ENCODE assay signal across 8 mouse cellular contexts in the genomic region with DNA sequence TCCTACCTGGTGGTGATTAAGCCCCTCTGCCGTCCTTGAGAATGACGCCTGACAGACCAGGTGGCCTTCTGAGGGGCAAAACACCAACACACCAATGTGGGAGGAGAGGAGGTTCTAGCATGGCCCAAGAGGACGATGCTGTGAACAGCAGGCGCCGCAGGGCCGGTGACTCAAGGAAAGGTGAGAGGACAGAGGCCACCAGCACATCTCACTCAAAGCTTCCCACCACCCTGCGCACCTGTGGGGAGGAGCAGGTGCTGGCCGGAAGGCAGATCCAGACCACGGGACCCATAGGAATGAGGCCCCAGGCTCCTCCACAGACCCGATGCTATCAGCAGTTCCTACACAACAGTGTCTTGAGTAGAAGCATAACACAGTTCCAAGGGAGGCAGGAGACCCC. TPM values are rescaled to one million over a fixed set of nuclear protein-coding genes. Genes with fewer than 3 reads are reported as not detected.
DNase-seq lines count a peak whose midpoint lies in the region; ATAC-seq lines count a peak whose summit lies in the region.

No protein-coding gene starts in this region.

- no peak overlapping the region for H3K27ac ChIP-seq in heart, embryonic 15.5 days
- peak overlapping the region; percentile 85; the same call in 1 of the 2 replicates for H3K27ac ChIP-seq in forebrain, embryonic 15.5 days (replicated peaks)
- peak overlapping the region; percentile 1; the same call in 1 of the 2 replicates for H3K27ac ChIP-seq in midbrain, embryonic 11.5 days (ENCODE audit: low read depth, low read length)

- intact Hi-C loops in heart, postnatal 25 days (cut with DNase I) = no loop called here

- peaks cover 11% of the 10 kb centered on the region; the same call in 1 of the 2 replicates for H3K27me3 ChIP-seq in heart, embryonic 15.5 days
- no peaks in the 10 kb centered on the region for H3K27me3 ChIP-seq in forebrain, embryonic 15.5 days
- no peaks in the 10 kb centered on the region for H3K27me3 ChIP-seq in midbrain, embryonic 11.5 days (ENCODE audit: control insufficient read depth, insufficient read depth, low read length)

- H3K36me3 ChIP-seq in heart, embryonic 15.5 days = no peaks in the 10 kb centered on the region
- no peaks in the 10 kb centered on the region for H3K36me3 ChIP-seq in forebrain, embryonic 15.5 days
- no peaks in the 10 kb centered on the region for H3K36me3 ChIP-seq in midbrain, embryonic 11.5 days (ENCODE audit: control insufficient read depth, insufficient read depth, low read length)

- peaks cover 31% of the 10 kb centered on the region for H3K4me1 ChIP-seq in heart, embryonic 15.5 days (replicated peaks)
- H3K4me1 ChIP-seq in forebrain, embryonic 15.5 days = peaks cover 53% of the 10 kb centered on the region
- peaks cover 27% of the 10 kb centered on the region for H3K4me1 ChIP-seq in midbrain, embryonic 11.5 days (ENCODE audit: control insufficient read depth, insufficient read depth, low read length)

- 50% methylated on average over 10 of the region's 10 CpGs for WGBS in heart, embryonic 15.5 days
- 25% methylated on average over 10 of the region's 10 CpGs for WGBS in forebrain, embryonic 15.5 days
- whole genome bisulfite sequencing in midbrain, embryonic 11.5 days = 45% methylated on average over 10 of the region's 10 CpGs

- ATAC-seq in heart, embryonic 15.5 days (replicated peaks; ENCODE audit: insufficient number of reproducible peaks, insufficient read depth, low FRiP score, low read depth) = no peak
- no peak for ATAC-seq in forebrain, embryonic 15.5 days (replicated peaks)
- no peak for ATAC-seq in midbrain, embryonic 11.5 days (ENCODE audit: low FRiP score)

- H3K4me2 ChIP-seq in heart, embryonic 15.5 days = peak overlapping the region; percentile 100
- peak overlapping the region; percentile 80 for H3K4me2 ChIP-seq in forebrain, embryonic 15.5 days (replicated peaks)
- peak overlapping the region; percentile 79 for H3K4me2 ChIP-seq in midbrain, embryonic 11.5 days

- H3K4me3 ChIP-seq in heart, embryonic 15.5 days = peak overlapping the region; percentile 72
- H3K4me3 ChIP-seq in forebrain, embryonic 15.5 days = peak overlapping the region; percentile 77
- H3K4me3 ChIP-seq in midbrain, embryonic 11.5 days (ENCODE audit: low read depth, low read length) = peak overlapping the region; percentile 95

- H3K9ac ChIP-seq in heart, embryonic 15.5 days = no peak overlapping the region
- peak overlapping the region; percentile 97 for H3K9ac ChIP-seq in forebrain, embryonic 15.5 days (replicated peaks)
- peak overlapping the region; percentile 98 for H3K9ac ChIP-seq in midbrain, embryonic 11.5 days (ENCODE audit: low read length)

- no peak for DNase-seq in heart, postnatal 25 days (ENCODE audit: low spot score)
- DNase-seq in cerebellum, postnatal 25 days = peak; percentile 62 to 65
- no peak for DNase-seq in midbrain, embryonic 11.5 days (ENCODE audit: low spot score, missing footprints)
- no peak for DNase-seq in gastrocnemius, postnatal 25 days
- no peak for DNase-seq in liver
- DNase-seq in ovary, postnatal 14 days (ENCODE audit: low spot score) = no peak

- H3K9me3 ChIP-seq in heart, embryonic 15.5 days (replicated peaks) = no peaks in the 10 kb centered on the region
- H3K9me3 ChIP-seq in forebrain, embryonic 15.5 days = no peaks in the 10 kb centered on the region
- H3K9me3 ChIP-seq in midbrain, embryonic 11.5 days (ENCODE audit: control insufficient read depth, low read length) = no peaks in the 10 kb centered on the region

RNA-seq across cellular contexts. Expression of gene Nkain1, which starts 1.4 kb away (rescaled TPM):
- polyA plus RNA-seq in heart, embryonic 15.5 days (2015; fragmentation: Nextera tagmentation; extraction: Ambion mirVana) = 0.44 and 0.65 TPM in 2 replicates
- 1 to 10 TPM; 4.5 to 5.2 TPM for total RNA-seq in heart, postnatal 25 days (2021)
- 9.3 TPM in 2 replicates for polyA plus RNA-seq in forebrain, embryonic 15.5 days (2015; fragmentation: Nextera tagmentation; extraction: Ambion mirVana)
- polyA plus RNA-seq in midbrain, embryonic 11.5 days (2014; fragmentation: Nextera tagmentation; extraction: Ambion mirVana) = 18.7 and 21.4 TPM in 2 replicates
- 10 to 100 TPM in 1 of 2 experiments, 1 to 10 TPM in 1; 6.7 to 15.0 TPM for total RNA-seq in gastrocnemius, postnatal 25 days (2021)

Comparison
In these comparisons a context has a peak if more than half of its experiments do, and no peak if none do; other contexts are left out.
1. DNase-seq: peak in cerebellum, postnatal 25 days (2 of 2); none in heart, postnatal 25 days (single experiment), midbrain, embryonic 11.5 days (single experiment), gastrocnemius, postnatal 25 days (single experiment), liver (single experiment) and ovary, postnatal 14 days (single experiment).
2. Peak in every context shown above with its lines, with median percentiles within 50 percentile points of each other: H3K4me2 ChIP-seq and H3K4me3 ChIP-seq.